Mouse (Mus musculus): ENCODE data around the gene Iscu.

GRCm38 (mm10) chr5:113800280-113800679 lies 27.7 kb downstream of the Iscu start, which contains the start of gene Tmem119:
- no peak for TF ChIP-seq CTCF (IDR thresholded peaks at IDR 0.05; ENCODE audit: control insufficient read depth, insufficient read depth, low read length)
- TF ChIP-seq POLR2A (IDR thresholded peaks at IDR 0.05; ENCODE audit: borderline replicate concordance, control insufficient read depth, low read depth, low read length), result no peak

All from bone marrow, adult 2 months (tissue).